Mouse (Mus musculus): ENCODE data around the gene Plekhg3.

GRCm38 (mm10) chr12:76574815-76575214 lies 44.1 kb downstream of the Plekhg3 start:
- no peak for TF ChIP-seq POLR2AphosphoS5 (IDR thresholded peaks at IDR 0.05; ENCODE audit: insufficient replicate concordance, low read depth, low read length)
- no peak for TF ChIP-seq CTCF (IDR thresholded peaks at IDR 0.05; ENCODE audit: low read depth, low read length)
- TF ChIP-seq GATA1 (IDR thresholded peaks at IDR 0.05; ENCODE audit: borderline replicate concordance, low read length) = no peak
- TF ChIP-seq TAL1 (conservative IDR thresholded peaks at IDR 0.05; ENCODE audit: low read depth, low read length) = no peak
